Mouse (Mus musculus) A20 (cell line): ENCODE data around the gene Abhd4.

Source experiments
- DNase-seq: peaks from one replicate; pipeline ENCODE4 v3.0.0-alpha.2; 2011; ENCODE audit warnings: low read depth, low spot score

The Abhd4 gene

GRCm38 (mm10) chr14:54276446-54276845, 22.5 kb downstream of the Abhd4 start:
- no peak for DNase-seq

- DNase-seq: no peak
These were observed 30.9 kb downstream of the Abhd4 start, which contains the start of gene Olfr49 for GRCm38 (mm10) chr14:54284839-54285238. Olfr49 (minus strand) TSS chr14:54284939.

- DNase-seq: no peak
These were observed 46.1 kb downstream of the Abhd4 start for GRCm38 (mm10) chr14:54300136-54300535.

- DNase-seq: no peak
These were observed 46.7 kb downstream of the Abhd4 start for GRCm38 (mm10) chr14:54300676-54301075.

GRCm38 (mm10) chr14:54311763-54312162, 57.8 kb downstream of the Abhd4 start:
- DNase-seq: no peak
